Mouse (Mus musculus) MEL (cell line): ENCODE results near the gene Rsad2. TPM values are rescaled to one million over a fixed set of nuclear protein-coding genes. Genes with fewer than 3 reads are reported as not detected.

Source experiments
- polyA plus RNA-seq, 2 experiments: library from polyadenylated mRNA; stranded (reverse) in 1 of 2; unstranded in 1 of 2; fragments of >175 nt in 1 of 2; fragments of >200 nt in 1 of 2; gene quantifications; 2 replicates each; pipeline versions ENCODE4 v1.2.1 to v1.2.4; 2012; ENCODE audit warnings: low replicate concordance in 2 of 2, low read depth in 1 of 2; ENCODE audit not compliant: insufficient read length in 2 of 2, insufficient read depth in 1 of 2, missing spikeins in 1 of 2
- total RNA-seq: library from RNA; depleted of rRNA; stranded (reverse); fragments of 300-350 nt; gene quantifications from 2 replicates; pipeline ENCODE4 v1.2.3, GENCODE M21; 2012; rRNA removed

Gene Rsad2
- total and polyA plus RNA-seq, 3 experiments, result 0.42 to 0.61 TPM; not detected in 1

Other genes with a start within 250 kb of the Rsad2 start
- gene Rnf144a, start 41.2 kb downstream of the Rsad2 start, total RNA-seq, result not detected in 2 replicates
- gene Rnf144a, start 41.2 kb downstream of the Rsad2 start, polyA plus RNA-seq, result not detected
- gene Cmpk2, start 12.8 kb upstream of the Rsad2 start, total RNA-seq, result 0.69 and 0.89 TPM in 2 replicates
- 1 to 10 TPM in 1 of 2 experiments, not detected in 1; 3.0 TPM for gene Cmpk2, start 12.8 kb upstream of the Rsad2 start, polyA plus RNA-seq